Comparison of ENCODE assay signal across 8 mouse cellular contexts in the genomic region with DNA sequence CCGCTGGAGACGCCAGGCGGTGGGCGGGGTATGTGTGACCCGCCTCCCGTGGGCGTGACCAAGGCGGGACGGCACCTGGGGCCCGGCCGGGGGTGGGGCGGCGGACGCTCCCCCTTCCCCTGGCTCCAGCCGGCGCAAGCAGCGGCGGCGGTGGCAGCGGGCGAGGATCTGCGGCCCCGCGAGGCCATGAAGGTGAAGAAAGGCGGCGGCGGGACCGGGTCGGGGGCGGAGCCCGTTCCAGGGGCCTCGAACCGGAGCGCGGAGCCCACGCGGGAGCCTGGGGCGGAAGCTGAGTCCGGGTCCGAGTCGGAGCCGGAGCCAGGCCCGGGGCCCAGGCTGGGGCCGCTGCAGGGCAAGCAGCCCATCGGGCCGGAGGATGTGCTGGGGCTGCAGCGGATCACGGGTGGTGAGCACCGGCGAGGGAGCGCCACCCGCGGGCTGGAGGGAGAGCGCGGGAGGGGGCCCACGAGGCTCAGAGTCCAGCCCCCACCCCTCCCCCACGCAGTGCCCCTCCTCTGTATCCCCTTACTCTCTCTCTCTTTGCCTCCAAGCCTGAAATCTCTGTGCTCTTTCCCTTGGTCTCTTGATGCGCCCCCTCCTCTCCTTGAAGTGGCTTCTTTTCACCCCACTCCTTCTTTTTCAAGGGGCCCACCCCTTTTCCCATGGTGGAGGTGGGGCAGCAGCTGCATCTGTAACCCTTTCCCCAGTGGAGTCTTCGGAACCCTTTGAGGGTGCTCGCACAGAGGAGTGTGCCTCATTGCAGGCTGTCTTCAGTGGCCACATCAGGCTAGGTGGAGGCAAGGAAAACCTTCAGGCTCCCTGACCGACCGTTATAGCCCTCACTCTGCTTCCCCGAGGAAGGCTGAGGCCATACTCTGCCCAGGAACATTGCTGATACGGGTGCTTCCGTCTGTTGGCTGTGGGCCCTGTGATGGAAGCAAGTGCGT. TPM values are rescaled to one million over a fixed set of nuclear protein-coding genes. Genes with fewer than 3 reads are reported as not detected.
DNase-seq lines count a peak whose midpoint lies in the region; ATAC-seq and TF ChIP-seq lines count a peak whose summit lies in the region.

A gene (plus strand): TSS at position 102 of the 947 bp plus-strand sequence.

- no peaks in the 10 kb centered on the region for H3K9me3 ChIP-seq in embryonic facial prominence, embryonic 13.5 days
- H3K9me3 ChIP-seq in heart, embryonic 10.5 days: no peaks in the 10 kb centered on the region
- no peaks in the 10 kb centered on the region for H3K9me3 ChIP-seq in kidney, embryonic 14.5 days (ENCODE audit: control insufficient read depth, low read length)
- no peaks in the 10 kb centered on the region for H3K9me3 ChIP-seq in midbrain, postnatal 0 days (ENCODE audit: low read length)

- no peaks in the 10 kb centered on the region for H3K27me3 ChIP-seq in C2C12 (ENCODE audit: control insufficient read depth, insufficient read depth, insufficient read length)
- H3K27me3 ChIP-seq in embryonic facial prominence, embryonic 13.5 days: no peaks in the 10 kb centered on the region
- H3K27me3 ChIP-seq in heart, embryonic 10.5 days (ENCODE audit: insufficient read depth, poor library complexity, severe bottlenecking): no peaks in the 10 kb centered on the region
- no peaks in the 10 kb centered on the region for H3K27me3 ChIP-seq in kidney, embryonic 14.5 days (ENCODE audit: control insufficient read depth, insufficient read depth, low read length)
- no peaks in the 10 kb centered on the region for H3K27me3 ChIP-seq in midbrain, postnatal 0 days (ENCODE audit: insufficient read depth, low read length)

- 2% methylated on average over 50 of the region's 66 CpGs for WGBS in embryonic facial prominence, embryonic 13.5 days
- WGBS in heart, embryonic 10.5 days: 2% methylated on average over 62 of the region's 66 CpGs
- 2% methylated on average over 49 of the region's 66 CpGs for WGBS in kidney, embryonic 14.5 days
- under 1% methylated on average over 49 of the region's 66 CpGs for WGBS in midbrain, postnatal 0 days

- peak within 1 kb of the TSS; percentile 43 for H3K4me3 ChIP-seq in C2C12 (ENCODE audit: insufficient read depth, poor library complexity, severe bottlenecking)
- peak within 1 kb of the TSS; percentile 79 for H3K4me3 ChIP-seq in embryonic facial prominence, embryonic 13.5 days
- H3K4me3 ChIP-seq in heart, embryonic 10.5 days: peak within 1 kb of the TSS; percentile 96
- H3K4me3 ChIP-seq in kidney, embryonic 14.5 days (ENCODE audit: low read length): peak within 1 kb of the TSS; percentile 87
- H3K4me3 ChIP-seq in midbrain, postnatal 0 days (ENCODE audit: low read depth, low read length): peak within 1 kb of the TSS; percentile 63

- peak within 1 kb of the TSS; percentile 94 for H3K27ac ChIP-seq in embryonic facial prominence, embryonic 13.5 days
- H3K27ac ChIP-seq in heart, embryonic 10.5 days: peak within 1 kb of the TSS; percentile 96
- H3K27ac ChIP-seq in kidney, embryonic 14.5 days (ENCODE audit: low read depth, low read length): peak within 1 kb of the TSS; percentile 77
- H3K27ac ChIP-seq in midbrain, postnatal 0 days (ENCODE audit: low read depth, low read length): peak within 1 kb of the TSS; percentile 79

- peak within 1 kb of the TSS; percentile 96 for H3K9ac ChIP-seq in embryonic facial prominence, embryonic 13.5 days
- H3K9ac ChIP-seq in kidney, embryonic 14.5 days (ENCODE audit: low read depth, low read length): peak within 1 kb of the TSS; percentile 82
- H3K9ac ChIP-seq in midbrain, postnatal 0 days (replicated peaks; ENCODE audit: low read length, poor library complexity, severe bottlenecking): peak within 1 kb of the TSS; percentile 81

- DNase-seq in adrenal gland, postnatal 4 days (ENCODE audit: low spot score in 2 of 2): peak; percentile 67 to 68
- DNase-seq in heart, embryonic 10.5 days (ENCODE audit: low spot score): peak; percentile 92
- peak; percentile 89 for DNase-seq in liver
- DNase-seq in midbrain, postnatal 0 days (ENCODE audit: low spot score): peak; percentile 72
- peak; percentile 67 to 74 for DNase-seq in spleen, postnatal 14 days (ENCODE audit: low spot score in 2 of 2)

- peak within 1 kb of the TSS; percentile 84 for H3K4me2 ChIP-seq in embryonic facial prominence, embryonic 13.5 days
- peak within 1 kb of the TSS; percentile 88 for H3K4me2 ChIP-seq in kidney, embryonic 14.5 days (replicated peaks; ENCODE audit: low read depth, low read length)
- peak within 1 kb of the TSS; percentile 71 for H3K4me2 ChIP-seq in midbrain, postnatal 0 days (ENCODE audit: low read depth, low read length, poor library complexity, severe bottlenecking)

- no peak for TF ChIP-seq CTCF in C2C12 (IDR thresholded peaks at IDR 0.05; ENCODE audit: control insufficient read depth, insufficient read depth, insufficient read length)
- TF ChIP-seq CTCF in midbrain, postnatal 0 days (IDR thresholded peaks at IDR 0.05): no peak; the same call in 1 of the 2 replicates

- H3K4me1 ChIP-seq in embryonic facial prominence, embryonic 13.5 days: peaks cover 40% of the 10 kb centered on the region
- peaks cover 54% of the 10 kb centered on the region for H3K4me1 ChIP-seq in heart, embryonic 10.5 days
- peaks cover 24% of the 10 kb centered on the region for H3K4me1 ChIP-seq in kidney, embryonic 14.5 days (ENCODE audit: control insufficient read depth, insufficient read depth, low read length)
- peaks cover 16% of the 10 kb centered on the region; the same call in 1 of the 2 replicates for H3K4me1 ChIP-seq in midbrain, postnatal 0 days (ENCODE audit: insufficient read depth, low read length)

- H3ac ChIP-seq in C2C12 (ENCODE audit: control insufficient read depth, insufficient read length, low read depth): peak within 1 kb of the TSS; percentile 86

- H3K79me2 ChIP-seq in C2C12 (ENCODE audit: control insufficient read depth, insufficient read depth): no peaks in the 10 kb centered on the region

- no peaks in the 10 kb centered on the region for H3K79me3 ChIP-seq in C2C12 (ENCODE audit: low read depth)

- H3K36me3 ChIP-seq in C2C12 (ENCODE audit: control insufficient read depth, insufficient read depth): peaks cover 18% of the 10 kb centered on the region
- H3K36me3 ChIP-seq in embryonic facial prominence, embryonic 13.5 days: peaks cover 44% of the 10 kb centered on the region
- H3K36me3 ChIP-seq in heart, embryonic 10.5 days: peaks cover 41% of the 10 kb centered on the region
- peaks cover 16% of the 10 kb centered on the region; the same call in 1 of the 2 replicates for H3K36me3 ChIP-seq in kidney, embryonic 14.5 days (ENCODE audit: control insufficient read depth, insufficient read depth, low read length)
- peaks cover 28% of the 10 kb centered on the region for H3K36me3 ChIP-seq in midbrain, postnatal 0 days (ENCODE audit: insufficient read depth, low read length)

- ATAC-seq in embryonic facial prominence, embryonic 13.5 days (ENCODE audit: insufficient number of reproducible peaks, insufficient read depth, low FRiP score, low TSS enrichment, low read depth): peak; percentile 82
- ATAC-seq in kidney, embryonic 14.5 days (ENCODE audit: low FRiP score, low TSS enrichment): peak; percentile 87
- peak; percentile 76 for ATAC-seq in midbrain, postnatal 0 days (ENCODE audit: low FRiP score)

TF ChIP-seq in C2C12, 6 proteins besides CTCF, POLR2A, EP300 and RAD21:
- TF ChIP-seq MYOG (IDR thresholded peaks at IDR 0.05; ENCODE audit: control insufficient read depth, extremely low read depth, insufficient read length): no peak
- no peak for TF ChIP-seq CEBPB (IDR thresholded peaks at IDR 0.05; ENCODE audit: low read depth)
- no peak for TF ChIP-seq FOSL1 (IDR thresholded peaks at IDR 0.05; ENCODE audit: insufficient read depth, low read length, poor library complexity, severe bottlenecking)
- no peak for TF ChIP-seq USF1 (IDR thresholded peaks at IDR 0.05; ENCODE audit: low read depth)
- TF ChIP-seq MYOD1 (IDR thresholded peaks at IDR 0.05; ENCODE audit: control insufficient read depth, insufficient read length, low read depth): no peak
- no peak for TF ChIP-seq MAX (IDR thresholded peaks at IDR 0.05)

RNA-seq across cellular contexts. Expression of the gene that starts here (rescaled TPM):
- 29.5 TPM for polyA plus RNA-seq in C2C12 (2012; fragmentation: generic; extraction: Trizol)
- total RNA-seq in adrenal gland, postnatal 4 days (2021): 10 to 100 TPM; 55.7 to 67.1 TPM
- 66.7 and 71.4 TPM in 2 replicates for polyA plus RNA-seq in embryonic facial prominence, embryonic 13.5 days (2015; fragmentation: Nextera tagmentation; extraction: Ambion mirVana)
- polyA plus RNA-seq in heart, embryonic 10.5 days (2016; fragmentation: Nextera tagmentation; extraction: Ambion mirVana): 40.7 and 66.1 TPM in 2 replicates
- polyA plus RNA-seq in kidney, embryonic 14.5 days (2014; fragmentation: Nextera tagmentation; extraction: Ambion mirVana): 49.6 and 57.1 TPM in 2 replicates
- 93.5 and 141 TPM in 2 replicates for total RNA-seq in midbrain, postnatal 0 days (2014; rRNA removed)
- 79.6 and 83.4 TPM in 2 replicates for polyA plus RNA-seq in midbrain, postnatal 0 days (2015; fragmentation: Nextera tagmentation; extraction: Ambion mirVana)

Comparison
In these comparisons a context has a peak if more than half of its experiments do, and no peak if none do; other contexts are left out.
1. Peak in every context shown above with its lines: DNase-seq, ATAC-seq, H3K4me3 ChIP-seq and H3K27ac ChIP-seq.
2. H3K4me3 ChIP-seq: peak in every context shown above with its lines; median percentile 96 in heart, embryonic 10.5 days; 87 in kidney, embryonic 14.5 days; 79 in embryonic facial prominence, embryonic 13.5 days; 63 in midbrain, postnatal 0 days; 43 in C2C12.